Mouse (Mus musculus) stomach, embryonic 16.5 days (tissue): ENCODE results near the gene Grk4. TPM values are rescaled to one million over a fixed set of nuclear protein-coding genes. Genes with fewer than 3 reads are reported as not detected.
A peak's percentile ranks its signal among the peaks of the same experiment; 100 is the strongest.

Experiments
- ATAC-seq: fragments of 200-750 bp; cut with Nextera tagmentation; 2 replicates; pipeline ENCODE4 v1.8.0; 2017; ENCODE audit warnings: moderate number of reproducible peaks, moderate TSS enrichment; ENCODE audit not compliant: insufficient read depth, low FRiP score
- H3K27ac ChIP-seq: fragments of 300-500 bp; sonication (generic); 2 replicates; pipeline ENCODE4 v1.5.1; 2014; ENCODE audit warnings: low read length
- H3K27me3 ChIP-seq: fragments of 300-500 bp; sonication (generic); 2 replicates; pipeline ENCODE4 v1.6.1; 2014; ENCODE audit warnings: low read length, control low read depth, mixed read lengths; ENCODE audit not compliant: control insufficient read depth, insufficient read depth
- H3K36me3 ChIP-seq: fragments of 300-500 bp; sonication (generic); 2 replicates; pipeline ENCODE4 v1.6.1; 2014; ENCODE audit warnings: low read length; ENCODE audit not compliant: control insufficient read depth, insufficient read depth
- H3K4me1 ChIP-seq: fragments of 300-500 bp; sonication (generic); 2 replicates; pipeline ENCODE4 v1.6.1; 2014; ENCODE audit warnings: low read length, control low read depth, mixed read lengths; ENCODE audit not compliant: control insufficient read depth, insufficient read depth
- H3K4me2 ChIP-seq: fragments of 300-500 bp; sonication (generic); 2 replicates; pipeline ENCODE4 v1.6.1; 2014; ENCODE audit warnings: low read depth, low read length, mixed read lengths
- H3K4me3 ChIP-seq: fragments of 300-500 bp; sonication (generic); replicated peaks from 2 replicates; pipeline ENCODE4 v1.5.1; 2014; ENCODE audit warnings: mild to moderate bottlenecking, low read length
- H3K9ac ChIP-seq: fragments of 300-500 bp; sonication (generic); 2 replicates; pipeline ENCODE4 v1.6.1; 2014; ENCODE audit warnings: low read length
- H3K9me3 ChIP-seq: fragments of 300-500 bp; sonication (generic); replicated peaks from 2 replicates; pipeline ENCODE4 v1.6.1; 2016; ENCODE audit warnings: low read length, control low read depth; ENCODE audit not compliant: control insufficient read depth
- WGBS: fragments of 180-500 bp; shearing (Covaris S2); extraction: QIAGEN DNeasy Blood & Tissue Kit; methylation state at CpG from one replicate; pipeline ENCODE4 v1.1.7; 2014; 5-methylcytosine and 5-hydroxymethylcytosine counted together
- polyA plus RNA-seq: library from polyadenylated mRNA; unstranded; fragments of >200 nt; fragmentation: Nextera tagmentation; extraction: Ambion mirVana; gene quantifications from 2 replicates; pipeline ENCODE4 v1.2.1, GENCODE M21; 2015

Grk4 gene
- polyA plus RNA-seq, 1 experiment from 2014 or later, result 2.1 TPM

- Histone ChIP-seq H3K27ac (no peak overlapping the region), H3K9ac (no peak overlapping the region), H3K27me3 (no peaks in the 10 kb centered on the region), H3K4me3 (no peak overlapping the region), H3K9me3 (no peaks in the 10 kb centered on the region), H3K36me3 (no peaks in the 10 kb centered on the region), H3K4me1 (peaks cover 13% of the 10 kb centered on the region), H3K4me2 (no peak overlapping the region)
- ATAC-seq, result no peak
- WGBS, result 58% methylated on average over 1 of the region's 1 CpGs
Observed at GRCm38 (mm10) chr5:34758762-34759161, 98.6 kb downstream of the Grk4 start.

GRCm38 (mm10) chr5:34760850-34761508, 100.8 kb downstream of the Grk4 start:
- Histone ChIP-seq H3K27me3 (no peaks in the 10 kb centered on the region), H3K4me1 (peaks cover 13% of the 10 kb centered on the region), H3K9me3 (no peaks in the 10 kb centered on the region), H3K27ac (peak overlapping the region; percentile 53; the same call in 1 of the 2 replicates), H3K4me2 (peak overlapping the region; percentile 73), H3K9ac (peak overlapping the region; percentile 95), H3K4me3 (peak overlapping the region; percentile 93), H3K36me3 (no peaks in the 10 kb centered on the region)
- under 1% methylated on average over 19 of the region's 19 CpGs for WGBS
- peak; percentile 31; the same call in 1 of the 2 replicates for ATAC-seq

DNA sequence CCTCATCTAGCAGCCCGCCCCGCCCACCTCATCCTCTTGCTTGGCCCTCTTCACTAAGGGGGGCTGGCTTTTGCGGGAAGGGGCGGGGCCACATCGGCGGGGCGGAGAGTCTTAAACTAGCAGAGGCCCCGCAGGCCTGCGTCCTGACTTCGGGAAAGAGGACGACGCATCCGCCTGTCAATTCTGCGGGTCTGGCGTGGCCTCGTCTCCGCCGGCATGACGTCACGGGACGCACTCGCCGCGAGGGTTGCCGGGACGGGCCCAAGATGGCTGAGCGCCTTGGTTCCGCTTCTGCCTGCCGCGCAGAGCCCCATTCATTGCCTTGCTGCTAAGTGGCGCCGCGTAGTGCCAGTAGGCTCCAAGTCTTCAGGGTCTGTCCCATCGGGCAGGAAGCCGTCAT, 101.3 kb downstream of the Grk4 start, which contains the start of gene Htt:
TSS of gene Htt (plus strand) at position 232 of the 400 bp plus-strand sequence.
- H3K36me3 ChIP-seq, result no peaks in the 10 kb centered on the region
- ATAC-seq, result peak; percentile 97
- peak within 1 kb of the TSS; percentile 77 for H3K4me2 ChIP-seq
- H3K27me3 ChIP-seq, result no peaks in the 10 kb centered on the region
- H3K27ac ChIP-seq, result peak within 1 kb of the TSS; percentile 89
- H3K4me1 ChIP-seq, result peaks cover 13% of the 10 kb centered on the region
- H3K4me3 ChIP-seq, result peak within 1 kb of the TSS; percentile 93
- whole genome bisulfite sequencing, result under 1% methylated on average over 35 of the region's 35 CpGs
- peak within 1 kb of the TSS; percentile 95 for H3K9ac ChIP-seq
- H3K9me3 ChIP-seq, result no peaks in the 10 kb centered on the region

DNA sequence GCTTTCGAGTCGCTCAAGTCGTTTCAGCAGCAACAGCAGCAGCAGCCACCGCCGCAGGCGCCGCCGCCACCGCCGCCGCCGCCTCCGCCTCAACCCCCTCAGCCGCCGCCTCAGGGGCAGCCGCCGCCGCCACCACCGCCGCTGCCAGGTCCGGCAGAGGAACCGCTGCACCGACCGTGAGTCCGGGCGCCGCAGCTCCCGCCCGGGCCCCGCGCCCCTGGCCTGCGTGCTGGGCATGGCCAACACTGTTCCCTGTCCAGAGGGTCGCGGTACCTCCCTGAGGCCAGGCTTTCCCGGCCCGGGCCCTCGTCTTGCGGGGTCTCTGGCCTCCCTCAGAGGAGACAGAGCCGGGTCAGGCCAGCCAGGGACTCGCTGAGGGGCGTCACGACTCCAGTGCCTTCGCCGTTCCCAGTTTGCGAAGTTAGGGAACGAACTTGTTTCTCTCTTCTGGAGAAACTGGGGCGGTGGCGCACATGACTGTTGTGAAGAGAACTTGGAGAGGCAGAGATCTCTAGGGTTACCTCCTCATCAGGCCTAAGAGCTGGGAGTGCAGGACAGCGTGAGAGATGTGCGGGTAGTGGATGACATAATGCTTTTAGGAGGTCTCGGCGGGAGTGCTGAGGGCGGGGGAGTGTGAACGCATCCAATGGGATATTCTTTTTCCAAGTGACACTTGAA, 101.9 kb downstream of the Grk4 start:
- under 1% methylated on average over 46 of the region's 54 CpGs for WGBS
- peaks cover 13% of the 10 kb centered on the region for H3K4me1 ChIP-seq
- peak; percentile 26; the same call in 1 of the 2 replicates for ATAC-seq
- H3K4me3 ChIP-seq, result peak overlapping the region; percentile 93
- peak overlapping the region; percentile 89 for H3K27ac ChIP-seq
- no peaks in the 10 kb centered on the region for H3K36me3 ChIP-seq
- no peaks in the 10 kb centered on the region for H3K27me3 ChIP-seq
- H3K9me3 ChIP-seq, result no peaks in the 10 kb centered on the region
- peak overlapping the region; percentile 95 for H3K9ac ChIP-seq
- H3K4me2 ChIP-seq, result peak overlapping the region; percentile 77

- H3K4me1 ChIP-seq, result no peaks in the 10 kb centered on the region
- 83% methylated on average over 3 of the region's 3 CpGs for WGBS
- no peak for ATAC-seq
Observed at GRCm38 (mm10) chr5:34771818-34772217, 111.6 kb downstream of the Grk4 start.

GRCm38 (mm10) chr5:34772696-34773245, 112.6 kb downstream of the Grk4 start:
- no peaks in the 10 kb centered on the region for H3K4me1 ChIP-seq
- H3K4me3 ChIP-seq, result no peak overlapping the region
- 90% methylated on average over 4 of the region's 4 CpGs for WGBS
- H3K9ac ChIP-seq, result no peak overlapping the region
- H3K4me2 ChIP-seq, result no peak overlapping the region
- H3K9me3 ChIP-seq, result no peaks in the 10 kb centered on the region
- ATAC-seq, result no peak
- H3K36me3 ChIP-seq, result no peaks in the 10 kb centered on the region
- H3K27ac ChIP-seq, result no peak overlapping the region
- no peaks in the 10 kb centered on the region for H3K27me3 ChIP-seq

More at GRCm38 (mm10) chr5:34771818-34772217, 111.6 kb downstream of the Grk4 start:
- no peaks in the 10 kb centered on the region for H3K27me3 ChIP-seq
- no peaks in the 10 kb centered on the region for H3K9me3 ChIP-seq
- no peak overlapping the region for H3K4me3 ChIP-seq
- no peak overlapping the region for H3K27ac ChIP-seq
- no peak overlapping the region for H3K4me2 ChIP-seq
- no peaks in the 10 kb centered on the region for H3K36me3 ChIP-seq
- no peak overlapping the region for H3K9ac ChIP-seq

DNA sequence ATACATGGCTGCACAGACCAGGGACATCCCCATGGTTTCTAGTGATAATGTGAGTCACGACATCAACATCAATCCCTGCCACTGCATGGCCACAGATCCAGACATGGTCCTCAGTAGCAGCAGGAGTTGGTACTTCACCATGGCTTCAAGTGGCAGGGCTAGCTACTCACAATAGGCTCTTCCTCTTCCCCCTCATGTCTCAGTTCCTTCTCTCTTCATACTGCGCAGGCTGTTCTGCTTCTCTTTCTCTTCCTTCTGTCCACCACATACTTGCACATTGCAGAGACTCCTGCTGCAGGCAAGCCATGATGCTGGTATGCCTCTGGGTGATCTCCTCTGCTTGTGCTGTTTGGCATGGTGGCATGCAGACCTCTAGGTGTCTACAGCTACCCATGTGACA, 113.2 kb downstream of the Grk4 start:
- ATAC-seq, result no peak
- Histone ChIP-seq H3K4me2 (no peak overlapping the region), H3K27ac (no peak overlapping the region), H3K27me3 (no peaks in the 10 kb centered on the region), H3K9me3 (no peaks in the 10 kb centered on the region), H3K9ac (no peak overlapping the region), H3K4me1 (no peaks in the 10 kb centered on the region), H3K4me3 (no peak overlapping the region), H3K36me3 (no peaks in the 10 kb centered on the region)
- 82% methylated on average over 2 of the region's 2 CpGs for WGBS

DNA sequence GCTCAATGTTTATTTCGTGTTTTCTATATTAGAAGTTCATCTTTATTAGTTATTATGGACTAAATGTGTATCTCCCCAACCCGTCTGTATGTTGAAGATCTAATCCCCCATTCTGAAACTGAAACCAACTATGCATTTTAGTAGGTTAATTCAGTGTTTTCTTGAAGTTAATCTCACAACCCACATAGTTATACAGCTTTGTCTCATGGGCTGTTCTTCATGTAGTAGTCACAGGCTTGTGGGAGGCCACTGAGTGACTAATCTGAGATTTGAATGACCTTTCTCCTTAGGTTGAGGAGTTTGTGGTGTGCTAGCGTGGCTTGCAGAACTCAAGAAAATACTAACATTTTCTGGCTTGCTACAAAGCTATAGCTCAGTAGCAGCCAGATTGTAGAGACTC, 124.8 kb downstream of the Grk4 start:
- H3K36me3 ChIP-seq, result 0 out of 2 replicates have a peak, but pooled peaks cover 4% of the 10 kb centered on the region
- H3K4me1 ChIP-seq, result no peaks in the 10 kb centered on the region
- H3K9me3 ChIP-seq, result no peaks in the 10 kb centered on the region
- H3K4me2 ChIP-seq, result no peak overlapping the region
- H3K27ac ChIP-seq, result no peak overlapping the region
- no peaks in the 10 kb centered on the region for H3K27me3 ChIP-seq
- no peak for ATAC-seq
- no peak overlapping the region for H3K9ac ChIP-seq
- no peak overlapping the region for H3K4me3 ChIP-seq
- 85% methylated on average over 3 of the region's 3 CpGs for WGBS

DNA sequence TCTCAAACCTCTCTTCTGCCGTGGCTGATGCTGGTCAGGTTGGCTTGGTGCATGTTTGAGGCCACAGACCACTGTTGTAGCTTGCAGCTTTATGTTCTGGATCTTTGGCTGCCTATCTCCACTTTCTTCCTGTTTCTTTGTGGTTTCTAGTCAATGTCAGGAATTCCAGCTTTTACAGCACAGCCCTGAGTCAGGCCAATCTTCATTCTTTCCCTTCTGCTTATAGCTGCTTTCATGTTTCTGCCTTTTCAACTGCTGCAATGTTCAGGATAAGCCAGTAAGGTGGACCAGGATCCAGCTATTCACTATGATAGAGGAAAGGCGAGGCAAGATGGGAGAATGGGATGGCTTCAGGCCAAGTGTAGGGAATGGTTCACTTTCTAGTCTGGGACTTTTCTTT, 131.0 kb downstream of the Grk4 start:
- no peak for ATAC-seq
- H3K4me2 ChIP-seq, result no peak overlapping the region
- no peak overlapping the region for H3K27ac ChIP-seq
- no peaks in the 10 kb centered on the region for H3K4me1 ChIP-seq
- H3K36me3 ChIP-seq, result no peaks in the 10 kb centered on the region
- no peaks in the 10 kb centered on the region for H3K27me3 ChIP-seq
- no peak overlapping the region for H3K4me3 ChIP-seq
- H3K9ac ChIP-seq, result no peak overlapping the region
- H3K9me3 ChIP-seq, result no peaks in the 10 kb centered on the region
- WGBS, result 83% methylated on average over 2 of the region's 2 CpGs
